8 mouse cellular contexts compared by ENCODE assay signal in genomic region chr2:146428751-146429150, GRCm38 (mm10).
"Had no signal": no experiment of that assay in that cellular context is flagged by ENCODE, and none has a peak within 500 bp of the region (broad histone marks: within the 10 kb centered on the region; RNA-seq: fewer than 3 reads in every experiment).

No protein-coding gene starts in this region.

- DNase-seq: liver, postnatal 0 days; lung, adult 2 months; lung, postnatal 14 days; lung, postnatal 36 days; right cerebral cortex, postnatal 14 days; thymus, adult 18-20 months; thymus, postnatal 14 days; thymus, postnatal 36 days had no signal
